Mouse (Mus musculus) megakaryocyte, embryonic 14.5 days (primary cell): ENCODE data around the gene Tbx19. TPM values are rescaled to one million over a fixed set of nuclear protein-coding genes. Genes with fewer than 3 reads are reported as not detected.

ENCODE experiments used
- H3K27me3 ChIP-seq: replicated peaks from 2 replicates; pipeline ENCODE3; 2012; ENCODE audit warnings: inconsistent platforms
- H3K36me3 ChIP-seq: replicated peaks from 2 replicates; pipeline ENCODE3; 2012; ENCODE audit warnings: low read length, inconsistent platforms, mixed read lengths
- H3K4me1 ChIP-seq: 2 replicates; pipeline ENCODE4 v1.6.1; 2012; ENCODE audit warnings: inconsistent platforms
- H3K4me3 ChIP-seq: replicated peaks from 2 replicates; pipeline ENCODE3; 2012; ENCODE audit warnings: moderate library complexity, mild to moderate bottlenecking, inconsistent platforms
- H3K9me3 ChIP-seq: 2 replicates; pipeline ENCODE4 v1.6.1; 2012; ENCODE audit warnings: inconsistent platforms
- FLI1 ChIP-seq: IDR thresholded peaks from 2 replicates; pipeline ENCODE4 v1.6.1; 2012; ENCODE audit warnings: low read length, inconsistent platforms, mixed read lengths
- GATA1 ChIP-seq: IDR thresholded peaks from 3 replicates; pipeline ENCODE4 v1.6.1; 2012; ENCODE audit warnings: mixed read lengths, low read length, inconsistent platforms, borderline replicate concordance
- polyA plus RNA-seq: library from polyadenylated mRNA; stranded (reverse); fragments of >175 nt; gene quantifications from 2 replicates; pipeline ENCODE4 v1.2.3, GENCODE M21; 2012; ENCODE audit warnings: low replicate concordance; ENCODE audit not compliant: insufficient read depth

The Tbx19 gene
- polyA plus RNA-seq, 1 experiment = 0.30 TPM

GRCm38 (mm10) chr1:165120349-165120898 lies 40.1 kb downstream of the Tbx19 start:
- peak overlapping the region; percentile 34 for H3K4me3 ChIP-seq
- no peak for TF ChIP-seq GATA1
- TF ChIP-seq FLI1 = no peak
- peaks cover 32% of the 10 kb centered on the region for H3K4me1 ChIP-seq
- peaks cover 23% of the 10 kb centered on the region for H3K27me3 ChIP-seq
- no peaks in the 10 kb centered on the region for H3K36me3 ChIP-seq
- H3K9me3 ChIP-seq = peaks cover 9% of the 10 kb centered on the region

- no peak overlapping the region for H3K4me3 ChIP-seq
- H3K36me3 ChIP-seq = no peaks in the 10 kb centered on the region
- peaks cover 22% of the 10 kb centered on the region for H3K27me3 ChIP-seq
- H3K9me3 ChIP-seq = peaks cover 9% of the 10 kb centered on the region
- TF ChIP-seq GATA1 (no peak), FLI1 (no peak)
- peaks cover 39% of the 10 kb centered on the region for H3K4me1 ChIP-seq
Observed at GRCm38 (mm10) chr1:165119760-165120159, 40.8 kb downstream of the Tbx19 start.

- Histone ChIP-seq H3K27me3 (peaks cover 17% of the 10 kb centered on the region), H3K36me3 (no peaks in the 10 kb centered on the region), H3K4me1 (peaks cover 45% of the 10 kb centered on the region), H3K9me3 (peaks cover 4% of the 10 kb centered on the region), H3K4me3 (no peak overlapping the region)
- TF ChIP-seq FLI1 (no peak), GATA1 (no peak)
Observed at GRCm38 (mm10) chr1:165119011-165119726, 41.4 kb downstream of the Tbx19 start.

GRCm38 (mm10) chr1:165114460-165115175 lies 46.0 kb downstream of the Tbx19 start:
- Histone ChIP-seq H3K27me3 (peaks cover 2% of the 10 kb centered on the region), H3K4me1 (peaks cover 55% of the 10 kb centered on the region), H3K36me3 (no peaks in the 10 kb centered on the region), H3K9me3 (peaks cover 2% of the 10 kb centered on the region; the same call in 1 of the 2 replicates), H3K4me3 (peak overlapping the region; percentile 64)
- TF ChIP-seq GATA1 (no peak), FLI1 (no peak)

- Histone ChIP-seq H3K4me3 (no peak overlapping the region), H3K4me1 (peaks cover 56% of the 10 kb centered on the region), H3K27me3 (no peaks in the 10 kb centered on the region)
Observed at GRCm38 (mm10) chr1:165113700-165114099, 46.9 kb downstream of the Tbx19 start.

GRCm38 (mm10) chr1:165110659-165111058 lies 49.9 kb downstream of the Tbx19 start:
- H3K4me3 ChIP-seq = no peak overlapping the region
- TF ChIP-seq FLI1 = no peak
- no peak for TF ChIP-seq GATA1
- H3K36me3 ChIP-seq = no peaks in the 10 kb centered on the region
- H3K27me3 ChIP-seq = no peaks in the 10 kb centered on the region
- peaks cover 79% of the 10 kb centered on the region for H3K4me1 ChIP-seq
- peaks cover 2% of the 10 kb centered on the region; the same call in 1 of the 2 replicates for H3K9me3 ChIP-seq

More at GRCm38 (mm10) chr1:165113700-165114099, 46.9 kb downstream of the Tbx19 start:
- TF ChIP-seq GATA1 = no peak
- TF ChIP-seq FLI1 = no peak
- Histone ChIP-seq H3K9me3 (peaks cover 2% of the 10 kb centered on the region; the same call in 1 of the 2 replicates), H3K36me3 (no peaks in the 10 kb centered on the region)

GRCm38 (mm10) chr1:165109135-165109534 lies 51.4 kb downstream of the Tbx19 start:
- Histone ChIP-seq H3K27me3 (no peaks in the 10 kb centered on the region), H3K36me3 (no peaks in the 10 kb centered on the region), H3K9me3 (peaks cover 2% of the 10 kb centered on the region; the same call in 1 of the 2 replicates), H3K4me3 (no peak overlapping the region), H3K4me1 (peaks cover 79% of the 10 kb centered on the region)
- TF ChIP-seq FLI1 = no peak
- TF ChIP-seq GATA1 = no peak

GRCm38 (mm10) chr1:165108477-165108876 lies 52.1 kb downstream of the Tbx19 start:
- peaks cover 2% of the 10 kb centered on the region; the same call in 1 of the 2 replicates for H3K9me3 ChIP-seq

GRCm38 (mm10) chr1:165106011-165106385 lies 54.6 kb downstream of the Tbx19 start:
- H3K9me3 ChIP-seq = no peaks in the 10 kb centered on the region
- peak overlapping the region; percentile 81 for H3K4me3 ChIP-seq
- peaks cover 89% of the 10 kb centered on the region for H3K4me1 ChIP-seq
- H3K27me3 ChIP-seq = no peaks in the 10 kb centered on the region
- TF ChIP-seq FLI1 (no peak), GATA1 (no peak)
- H3K36me3 ChIP-seq = no peaks in the 10 kb centered on the region

More at GRCm38 (mm10) chr1:165108477-165108876, 52.1 kb downstream of the Tbx19 start:
- H3K36me3 ChIP-seq = no peaks in the 10 kb centered on the region
- no peak overlapping the region for H3K4me3 ChIP-seq
- no peaks in the 10 kb centered on the region for H3K27me3 ChIP-seq
- TF ChIP-seq GATA1 = no peak
- TF ChIP-seq FLI1 = no peak
- H3K4me1 ChIP-seq = peaks cover 77% of the 10 kb centered on the region
